ENCODE assay signal across 6 mouse cellular contexts in genomic region chr1:179162752-179163151, GRCm38 (mm10).
DNase-seq lines count a peak whose midpoint lies in the region; ATAC-seq and TF ChIP-seq lines count a peak whose summit lies in the region.
"Not testable (repeated sequence)": the region's sequence is repeated elsewhere in the genome, so short reads cannot be mapped to it uniquely, and the experiment has no call there.

No protein-coding gene starts in this region.

- TF ChIP-seq RAD21 in MEL (IDR thresholded peaks at IDR 0.05; ENCODE audit: low read depth, low read length) = not testable (repeated sequence)

- not testable (repeated sequence) for H3K9me3 ChIP-seq in MEL (replicated peaks; ENCODE audit: insufficient read depth, low read length)

- not testable (repeated sequence) for H3K4me3 ChIP-seq in MEL (ENCODE audit: control insufficient read depth in 1 of 2, insufficient read depth in 1 of 2, low read depth in 2 of 2, low read length in 2 of 2)

- TF ChIP-seq EP300 in MEL (IDR thresholded peaks at IDR 0.05; ENCODE audit: low read depth in 1 of 2, low read length in 2 of 2) = not testable (repeated sequence)

- not testable (repeated sequence) for TF ChIP-seq CTCF in MEL (IDR thresholded peaks at IDR 0.05 in 2 of 3, conservative IDR thresholded peaks at IDR 0.05 in 1 of 3; ENCODE audit: control insufficient read depth in 1 of 3, insufficient read depth in 1 of 3, low read depth in 2 of 3, low read length in 3 of 3, poor library complexity in 1 of 3, severe bottlenecking in 1 of 3)

- not testable (repeated sequence) for H3K4me1 ChIP-seq in MEL (ENCODE audit: control insufficient read depth in 1 of 2, insufficient read depth in 2 of 2, low read length in 2 of 2)

- ATAC-seq in common myeloid progenitor, adult 5-6 weeks (replicated peaks; ENCODE audit: low read depth, poor library complexity, severe bottlenecking) = 0 out of 2 replicates have a peak, but pooled peaks have one; percentile 39
- ATAC-seq in megakaryocyte, adult 5-6 weeks (ENCODE audit: poor library complexity, severe bottlenecking) = 0 out of 2 replicates have a peak, but pooled peaks have one; percentile 18

- DNase-seq in A20 (ENCODE audit: low read depth, low spot score) (peak; percentile 17), MEL (ENCODE audit: low read depth, low spot score) (peak; percentile 73)
- DNase-seq in heart, adult 11 months = peak; percentile 7
- DNase-seq in splenic B cell, adult 2 months (ENCODE audit: low read depth, low spot score) = peak; percentile 38

- TF ChIP-seq POLR2A in MEL (IDR thresholded peaks at IDR 0.05; ENCODE audit: control insufficient read depth in 1 of 2, insufficient read depth in 1 of 2, low read depth in 1 of 2, low read length in 2 of 2, poor library complexity in 1 of 2) = not testable (repeated sequence)

- not testable (repeated sequence) for H3K27me3 ChIP-seq in MEL (ENCODE audit: control insufficient read depth in 1 of 2, insufficient read depth in 2 of 2, low read length in 2 of 2); splenic B cell, adult 2 months (ENCODE audit: control insufficient read depth, insufficient read depth, low read length, poor library complexity, severe bottlenecking)

- not testable (repeated sequence) for H3K9ac ChIP-seq in MEL (ENCODE audit: control insufficient read depth, low read depth, low read length, poor library complexity, severe bottlenecking)

- H3K27ac ChIP-seq in MEL (ENCODE audit: control insufficient read depth, low read depth, low read length) = not testable (repeated sequence)

- H3K79me2 ChIP-seq in MEL (ENCODE audit: control insufficient read depth, insufficient read depth, low read length, poor library complexity) = not testable (repeated sequence)

- not testable (repeated sequence) for H3K36me3 ChIP-seq in MEL (ENCODE audit: control insufficient read depth in 1 of 2, insufficient read depth in 2 of 2, low read length in 2 of 2); splenic B cell, adult 2 months (ENCODE audit: control insufficient read depth, insufficient read depth, low read length, poor library complexity, severe bottlenecking)

Comparison
In these comparisons a context has a peak if more than half of its experiments do, and no peak if none do; other contexts are left out.
1. DNase-seq: peak in every context shown above with its lines; median percentile 73 in MEL; 38 in splenic B cell, adult 2 months; 17 in A20; 7 in heart, adult 11 months.